In the genomic region with DNA sequence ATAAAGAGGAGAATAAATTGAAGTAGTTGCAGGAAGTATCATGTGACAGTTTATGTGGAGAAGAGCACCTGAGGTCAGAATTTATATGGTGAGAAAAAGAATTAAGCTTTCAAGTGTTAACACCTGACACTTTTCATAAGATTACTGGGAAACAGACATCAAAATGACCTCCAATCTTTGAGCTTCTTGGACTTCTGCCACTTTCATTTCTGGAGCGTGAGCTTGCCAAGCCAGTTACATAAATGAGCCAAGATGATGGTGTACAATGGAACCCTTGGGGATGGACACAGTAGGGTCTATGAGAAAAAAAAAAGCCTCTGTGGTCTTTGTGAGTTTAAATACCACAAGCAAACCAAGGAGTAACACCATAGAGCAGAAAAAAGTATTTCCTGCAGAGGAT, we compare ENCODE assay signal across 27 mouse cellular contexts.
A peak's percentile ranks its signal among the peaks of the same experiment; 100 is the strongest.
DNase-seq lines count a peak whose midpoint lies in the region; ATAC-seq and TF ChIP-seq lines count a peak whose summit lies in the region.
"Had no signal": no experiment of that assay in that cellular context is flagged by ENCODE, and none has a peak within 500 bp of the region (broad histone marks: within the 10 kb centered on the region; RNA-seq: fewer than 3 reads in every experiment).

No protein-coding gene starts in this region.

- DNase-seq in adrenal gland, postnatal 10 days: peak; percentile 5
- DNase-seq in adrenal gland, adult 8-10 months: no peak
- peak; percentile 20 for DNase-seq in embryonic facial prominence, embryonic 14.5 days (ENCODE audit: low spot score)
- DNase-seq in embryonic facial prominence, embryonic 10.5 days (ENCODE audit: low spot score): no peak
- peak; percentile 50 for DNase-seq in hindbrain, postnatal 0 days (ENCODE audit: low spot score)
- DNase-seq in hindbrain, embryonic 14.5 days (ENCODE audit: low spot score): no peak
- peak; percentile 54 for DNase-seq in Muller cell, postnatal 12 days (ENCODE audit: inconsistent ontology term)
- DNase-seq: adrenal gland, postnatal 36 days; cerebellum, adult 11 months; gastrocnemius, postnatal 10 days; kidney, postnatal 14 days; liver, postnatal 0 days; right cerebral cortex, postnatal 25 days had no signal

- no peaks in the 10 kb centered on the region for H3K27me3 ChIP-seq in embryonic facial prominence, embryonic 14.5 days (replicated peaks; ENCODE audit: control insufficient read depth, insufficient read depth, low read length)
- H3K27me3 ChIP-seq in embryonic facial prominence, embryonic 10.5 days (replicated peaks; ENCODE audit: low read depth, poor library complexity, severe bottlenecking): no peaks in the 10 kb centered on the region
- no peaks in the 10 kb centered on the region for H3K27me3 ChIP-seq in hindbrain, postnatal 0 days (ENCODE audit: insufficient read depth, low read length)
- H3K27me3 ChIP-seq in hindbrain, embryonic 14.5 days (ENCODE audit: control insufficient read depth, insufficient read depth, low read length): no peaks in the 10 kb centered on the region
- H3K27me3 ChIP-seq: CH12.LX; embryonic facial prominence, embryonic 12.5 days; forebrain, embryonic 12.5 days; liver, embryonic 12.5 days; midbrain, embryonic 15.5 days; stomach, embryonic 15.5 days had no signal

- H3K27ac ChIP-seq in embryonic facial prominence, embryonic 14.5 days (replicated peaks; ENCODE audit: low read depth, low read length): no peak overlapping the region
- no peak overlapping the region for H3K27ac ChIP-seq in embryonic facial prominence, embryonic 10.5 days (replicated peaks)
- H3K27ac ChIP-seq in hindbrain, postnatal 0 days: no peak overlapping the region
- no peak overlapping the region for H3K27ac ChIP-seq in hindbrain, embryonic 14.5 days
- H3K27ac ChIP-seq: embryonic facial prominence, embryonic 12.5 days; forebrain, embryonic 12.5 days; heart, embryonic 10.5 days; hindbrain, embryonic 10.5 days; layer of hippocampus, adult 2 months; liver, embryonic 12.5 days; macrophage; midbrain, embryonic 15.5 days; stomach, embryonic 15.5 days had no signal

- no peaks in the 10 kb centered on the region for H3K9me3 ChIP-seq in embryonic facial prominence, embryonic 14.5 days (ENCODE audit: control insufficient read depth, low read length)
- H3K9me3 ChIP-seq in embryonic facial prominence, embryonic 10.5 days: no peaks in the 10 kb centered on the region
- no peaks in the 10 kb centered on the region for H3K9me3 ChIP-seq in hindbrain, postnatal 0 days (ENCODE audit: low read length)
- no peaks in the 10 kb centered on the region for H3K9me3 ChIP-seq in hindbrain, embryonic 14.5 days (ENCODE audit: control insufficient read depth, low read length)
- H3K9me3 ChIP-seq: embryonic facial prominence, embryonic 12.5 days; forebrain, embryonic 12.5 days; heart, embryonic 10.5 days; hindbrain, embryonic 10.5 days; liver, embryonic 12.5 days; midbrain, embryonic 15.5 days; stomach, embryonic 15.5 days had no signal

- no peak overlapping the region for H3K4me3 ChIP-seq in embryonic facial prominence, embryonic 14.5 days (ENCODE audit: low read depth, low read length)
- no peak overlapping the region for H3K4me3 ChIP-seq in embryonic facial prominence, embryonic 10.5 days
- H3K4me3 ChIP-seq in hindbrain, postnatal 0 days (ENCODE audit: low read length): no peak overlapping the region
- H3K4me3 ChIP-seq in hindbrain, embryonic 14.5 days (replicated peaks; ENCODE audit: low read length): no peak overlapping the region
- H3K4me3 ChIP-seq: embryonic facial prominence, embryonic 12.5 days; forebrain, embryonic 12.5 days; heart, embryonic 10.5 days; hindbrain, embryonic 10.5 days; layer of hippocampus, adult 2 months; liver, embryonic 12.5 days; midbrain, embryonic 15.5 days; stomach, embryonic 15.5 days had no signal

- no peaks in the 10 kb centered on the region for H3K36me3 ChIP-seq in embryonic facial prominence, embryonic 14.5 days (ENCODE audit: control insufficient read depth, insufficient read depth, low read length)
- no peaks in the 10 kb centered on the region for H3K36me3 ChIP-seq in embryonic facial prominence, embryonic 10.5 days (replicated peaks)
- no peaks in the 10 kb centered on the region for H3K36me3 ChIP-seq in hindbrain, postnatal 0 days (ENCODE audit: insufficient read depth, low read length)
- H3K36me3 ChIP-seq in hindbrain, embryonic 14.5 days (replicated peaks; ENCODE audit: control insufficient read depth, insufficient read depth): no peaks in the 10 kb centered on the region
- H3K36me3 ChIP-seq: embryonic facial prominence, embryonic 12.5 days; forebrain, embryonic 12.5 days; heart, embryonic 10.5 days; hindbrain, embryonic 10.5 days; liver, embryonic 12.5 days; midbrain, embryonic 15.5 days; stomach, embryonic 15.5 days had no signal

- no peak for ATAC-seq in embryonic facial prominence, embryonic 14.5 days (ENCODE audit: low read depth)
- no peak for ATAC-seq in hindbrain, postnatal 0 days
- no peak for ATAC-seq in hindbrain, embryonic 14.5 days (ENCODE audit: low FRiP score)
- no peak for ATAC-seq in megakaryocyte progenitor cell, adult 5-6 weeks (replicated peaks; ENCODE audit: poor library complexity)
- ATAC-seq: hindbrain, embryonic 16.5 days; intestine, postnatal 0 days; liver, embryonic 12.5 days; liver, postnatal 0 days; lung, postnatal 0 days; midbrain, embryonic 15.5 days had no signal

- no peak for TF ChIP-seq CTCF in hindbrain, postnatal 0 days (IDR thresholded peaks at IDR 0.05; ENCODE audit: low read depth)

- no peak overlapping the region for H3K9ac ChIP-seq in embryonic facial prominence, embryonic 14.5 days (ENCODE audit: low read depth, low read length)
- H3K9ac ChIP-seq in hindbrain, postnatal 0 days (replicated peaks; ENCODE audit: low read length): no peak overlapping the region
- H3K9ac ChIP-seq in hindbrain, embryonic 14.5 days: no peak overlapping the region
- H3K9ac ChIP-seq: embryonic facial prominence, embryonic 12.5 days; forebrain, embryonic 12.5 days; liver, embryonic 12.5 days; liver, postnatal 0 days; midbrain, embryonic 15.5 days; stomach, embryonic 15.5 days had no signal

- H3K4me1 ChIP-seq in embryonic facial prominence, embryonic 14.5 days (ENCODE audit: control insufficient read depth, insufficient read depth, low read length): no peaks in the 10 kb centered on the region
- H3K4me1 ChIP-seq in embryonic facial prominence, embryonic 10.5 days: no peaks in the 10 kb centered on the region
- no peaks in the 10 kb centered on the region for H3K4me1 ChIP-seq in hindbrain, postnatal 0 days (ENCODE audit: insufficient read depth, low read length)
- H3K4me1 ChIP-seq in hindbrain, embryonic 14.5 days (replicated peaks; ENCODE audit: control insufficient read depth, insufficient read depth, low read length): no peaks in the 10 kb centered on the region
- H3K4me1 ChIP-seq: embryonic facial prominence, embryonic 12.5 days; forebrain, embryonic 12.5 days; heart, embryonic 10.5 days; hindbrain, embryonic 10.5 days; liver, embryonic 12.5 days; midbrain, embryonic 15.5 days; stomach, embryonic 15.5 days had no signal

- H3K4me2 ChIP-seq in embryonic facial prominence, embryonic 14.5 days (ENCODE audit: low read depth, low read length): no peak overlapping the region
- no peak overlapping the region for H3K4me2 ChIP-seq in hindbrain, postnatal 0 days (ENCODE audit: low read depth, low read length)
- H3K4me2 ChIP-seq in hindbrain, embryonic 14.5 days (replicated peaks): no peak overlapping the region
- H3K4me2 ChIP-seq: embryonic facial prominence, embryonic 12.5 days; forebrain, embryonic 12.5 days; liver, embryonic 12.5 days; midbrain, embryonic 15.5 days; stomach, embryonic 15.5 days had no signal

- WGBS in embryonic facial prominence, embryonic 14.5 days: 57% methylated on average over 1 of the region's 1 CpGs
- WGBS in embryonic facial prominence, embryonic 10.5 days: 93% methylated on average over 1 of the region's 1 CpGs
- 49% methylated on average over 1 of the region's 1 CpGs for WGBS in hindbrain, postnatal 0 days
- WGBS in hindbrain, embryonic 14.5 days: 48% methylated on average over 1 of the region's 1 CpGs

Comparison
In these comparisons a context has a peak if more than half of its experiments do, and no peak if none do; other contexts are left out.
1. DNase-seq: peak in adrenal gland, postnatal 10 days (single experiment), embryonic facial prominence, embryonic 14.5 days (single experiment), hindbrain, postnatal 0 days (single experiment) and Muller cell, postnatal 12 days (single experiment); none in adrenal gland, adult 8-10 months (single experiment), embryonic facial prominence, embryonic 10.5 days (single experiment) and hindbrain, embryonic 14.5 days (single experiment).